Mouse (Mus musculus) embryonic facial prominence, embryonic 14.5 days (tissue): ENCODE measurements around the gene Rec8. TPM values are rescaled to one million over a fixed set of nuclear protein-coding genes. Genes with fewer than 3 reads are reported as not detected.
A peak's percentile ranks its signal among the peaks of the same experiment; 100 is the strongest.

Source experiments
- ATAC-seq: fragments of 200-750 bp; cut with Nextera tagmentation; 2 replicates; pipeline ENCODE4 v1.8.0; 2017; ENCODE audit warnings: low read depth, moderate number of reproducible peaks, moderate TSS enrichment
- DNase-seq: peaks from one replicate; pipeline ENCODE4 v3.0.0-alpha.2; 2015; ENCODE audit warnings: low spot score
- H3K27ac ChIP-seq: fragments of 300-500 bp; sonication (generic); replicated peaks from 2 replicates; pipeline ENCODE4 v1.5.1; 2014; ENCODE audit warnings: low read depth, mild to moderate bottlenecking, low read length, moderate library complexity
- H3K27me3 ChIP-seq: fragments of 300-500 bp; sonication (generic); replicated peaks from 2 replicates; pipeline ENCODE4 v1.6.1; 2014; ENCODE audit warnings: low read length; ENCODE audit not compliant: control insufficient read depth, insufficient read depth
- H3K36me3 ChIP-seq: fragments of 300-500 bp; sonication (generic); 2 replicates; pipeline ENCODE4 v1.6.1; 2014; ENCODE audit warnings: low read length, mixed read lengths; ENCODE audit not compliant: control insufficient read depth, insufficient read depth
- H3K4me1 ChIP-seq: fragments of 300-500 bp; sonication (generic); 2 replicates; pipeline ENCODE4 v1.6.1; 2014; ENCODE audit warnings: antibody characterized with exemption, low read length; ENCODE audit not compliant: control insufficient read depth, insufficient read depth
- H3K4me2 ChIP-seq: fragments of 300-500 bp; sonication (generic); 2 replicates; pipeline ENCODE4 v1.6.1; 2014; ENCODE audit warnings: low read depth, mild to moderate bottlenecking, low read length, moderate library complexity, mixed read lengths
- H3K4me3 ChIP-seq: fragments of 300-500 bp; sonication (generic); 2 replicates; pipeline ENCODE4 v1.5.1; 2014; ENCODE audit warnings: low read depth, mild to moderate bottlenecking, low read length
- H3K9ac ChIP-seq: fragments of 300-500 bp; sonication (generic); 2 replicates; pipeline ENCODE4 v1.6.1; 2014; ENCODE audit warnings: low read depth, mild to moderate bottlenecking, low read length, moderate library complexity, mixed read lengths
- H3K9me3 ChIP-seq: fragments of 300-500 bp; sonication (generic); 2 replicates; pipeline ENCODE4 v1.6.1; 2016; ENCODE audit warnings: low read length; ENCODE audit not compliant: control insufficient read depth
- WGBS: fragments of 180-500 bp; shearing (Covaris S2); extraction: QIAGEN DNeasy Blood & Tissue Kit; methylation state at CpG from one replicate; pipeline ENCODE4 v1.1.7; 2014; 5-methylcytosine and 5-hydroxymethylcytosine counted together
- polyA plus RNA-seq: library from polyadenylated mRNA; unstranded; fragments of >200 nt; fragmentation: Nextera tagmentation; extraction: Ambion mirVana; gene quantifications from 2 replicates; pipeline ENCODE4 v1.2.1, GENCODE M21; 2014

Gene Rec8
- polyA plus RNA-seq, 1 experiment from 2014 or later: 2.3 TPM

DNA sequence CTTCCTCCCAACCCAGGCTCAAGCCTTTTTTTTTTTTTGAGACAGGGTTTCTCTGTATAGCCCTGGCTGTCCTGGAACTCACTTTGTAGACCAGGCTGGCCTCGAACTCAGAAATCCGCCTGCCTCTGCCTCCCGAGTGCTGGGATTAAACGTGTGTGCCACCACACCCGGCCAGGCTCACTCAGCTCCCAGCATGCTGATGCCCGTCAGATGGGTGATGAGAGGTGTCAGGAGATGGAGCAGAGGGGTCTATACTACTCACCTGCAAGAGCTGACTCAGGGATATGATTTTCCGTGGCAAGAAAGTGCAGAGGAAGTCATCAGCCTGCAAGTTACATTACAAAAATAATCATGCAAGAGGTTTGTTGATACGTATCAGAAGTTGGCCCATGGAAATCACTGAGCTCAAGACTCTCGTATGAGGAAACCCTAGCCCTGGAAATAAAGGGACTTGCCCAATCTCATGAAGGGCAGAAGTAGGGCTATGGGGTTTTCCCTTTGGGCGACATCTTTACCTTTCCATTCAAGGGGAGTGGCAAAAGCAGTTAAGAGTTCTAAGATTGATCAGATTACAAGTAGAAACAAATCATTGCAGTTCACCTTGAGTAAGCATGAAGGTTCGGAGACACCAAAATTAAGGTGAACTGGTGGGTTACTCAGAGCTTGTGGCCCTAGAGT lies 27.9 kb upstream of the Rec8 start:
- no peaks in the 10 kb centered on the region for H3K9me3 ChIP-seq
- H3K27ac ChIP-seq: peak overlapping the region; percentile 81
- peaks cover 13% of the 10 kb centered on the region for H3K4me1 ChIP-seq
- WGBS: 83% methylated on average over 11 of the region's 11 CpGs
- no peaks in the 10 kb centered on the region for H3K27me3 ChIP-seq
- peaks cover 31% of the 10 kb centered on the region for H3K36me3 ChIP-seq
- peak overlapping the region; percentile 92 for H3K4me2 ChIP-seq
- DNase-seq: no peak
- H3K4me3 ChIP-seq: peak overlapping the region; percentile 74
- no peak for ATAC-seq
- H3K9ac ChIP-seq: peak overlapping the region; percentile 74

DNA sequence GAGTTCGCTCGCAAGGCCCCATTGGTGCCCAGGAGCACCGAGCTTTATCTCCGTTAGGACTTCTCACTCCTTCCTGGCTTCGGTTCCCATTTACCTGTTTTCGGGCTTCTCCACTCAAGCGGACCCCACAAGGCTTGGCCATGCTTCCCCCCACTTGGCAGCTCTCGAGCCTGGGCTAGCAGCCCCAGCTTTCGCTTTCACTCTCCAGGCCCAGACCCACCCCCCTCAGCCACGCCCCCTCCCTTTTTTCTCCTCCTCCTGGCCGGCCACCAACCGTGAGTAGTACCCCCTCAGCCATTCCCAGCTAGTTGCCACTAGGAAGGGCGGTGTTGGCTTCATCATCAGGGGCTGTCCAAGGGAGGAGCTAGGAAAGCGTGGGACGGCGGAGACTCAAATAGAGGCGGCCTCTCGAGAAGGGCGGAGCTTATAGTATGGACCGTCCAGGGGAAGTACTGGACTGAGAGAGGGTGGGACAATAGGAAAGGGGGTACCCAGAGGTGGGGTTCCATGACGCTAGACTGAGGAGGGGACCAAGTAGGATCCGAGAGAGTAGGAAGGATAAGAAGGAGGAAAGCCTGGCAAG lies 27.0 kb upstream of the Rec8 start, which contains the start of gene Psme2:
Gene Psme2, minus strand, starts transcription at position 366 of the 583 bp plus-strand sequence.
- peak; percentile 96 for ATAC-seq

DNA sequence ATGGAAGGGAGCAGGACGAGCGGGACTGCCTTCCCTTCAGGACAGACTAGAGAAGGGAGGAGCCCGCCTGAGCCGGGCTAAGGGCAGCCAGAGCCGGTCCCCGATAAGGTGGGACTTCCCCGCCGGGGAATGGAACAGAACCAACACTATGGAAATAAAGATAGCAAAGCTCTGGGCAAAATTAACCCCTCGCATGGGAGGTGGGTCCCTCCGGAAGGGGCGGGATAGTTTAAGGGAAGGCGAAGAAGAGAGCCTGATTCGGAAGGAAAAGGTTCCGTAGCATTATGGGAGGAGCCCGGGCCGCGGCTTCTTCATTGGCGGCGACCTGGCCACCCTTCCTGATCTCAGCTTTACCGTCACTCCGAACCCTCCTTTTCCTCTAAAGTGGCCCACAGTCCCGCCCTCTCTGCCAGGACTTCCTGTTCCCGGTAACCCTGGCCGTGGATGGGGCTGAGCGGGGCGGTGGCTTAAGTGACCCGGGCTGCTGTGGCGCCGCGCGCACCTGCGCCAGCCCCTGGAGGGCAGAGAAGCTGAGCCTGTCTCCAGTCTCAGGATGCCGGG lies 26.4 kb upstream of the Rec8 start, which contains the start of gene Rnf31:
Gene Rnf31, plus strand, starts transcription at position 378 of the 561 bp plus-strand sequence.
- peak within 1 kb of the TSS; percentile 74 for H3K4me3 ChIP-seq
- no peaks in the 10 kb centered on the region for H3K9me3 ChIP-seq
- under 1% methylated on average over 29 of the region's 33 CpGs for WGBS
- H3K4me2 ChIP-seq: peak within 1 kb of the TSS; percentile 92
- H3K9ac ChIP-seq: peak within 1 kb of the TSS; percentile 79
- H3K27me3 ChIP-seq: no peaks in the 10 kb centered on the region
- ATAC-seq (peak; percentile 93), DNase-seq (peak; percentile 97)
- H3K27ac ChIP-seq: peak within 1 kb of the TSS; percentile 96
- peaks cover 13% of the 10 kb centered on the region for H3K4me1 ChIP-seq
- H3K36me3 ChIP-seq: peaks cover 46% of the 10 kb centered on the region

More for the DNA sequence above, 27.0 kb upstream of the Rec8 start, which contains the start of gene Psme2:
- H3K9me3 ChIP-seq: no peaks in the 10 kb centered on the region
- H3K4me2 ChIP-seq: peak within 1 kb of the TSS; percentile 92
- peak within 1 kb of the TSS; percentile 74 for H3K4me3 ChIP-seq
- peaks cover 13% of the 10 kb centered on the region for H3K4me1 ChIP-seq
- H3K27me3 ChIP-seq: no peaks in the 10 kb centered on the region
- peak within 1 kb of the TSS; percentile 79 for H3K9ac ChIP-seq
- under 1% methylated on average over 22 of the region's 22 CpGs for WGBS
- peak; percentile 99 for DNase-seq
- H3K36me3 ChIP-seq: peaks cover 41% of the 10 kb centered on the region
- peak within 1 kb of the TSS; percentile 96 for H3K27ac ChIP-seq

DNA sequence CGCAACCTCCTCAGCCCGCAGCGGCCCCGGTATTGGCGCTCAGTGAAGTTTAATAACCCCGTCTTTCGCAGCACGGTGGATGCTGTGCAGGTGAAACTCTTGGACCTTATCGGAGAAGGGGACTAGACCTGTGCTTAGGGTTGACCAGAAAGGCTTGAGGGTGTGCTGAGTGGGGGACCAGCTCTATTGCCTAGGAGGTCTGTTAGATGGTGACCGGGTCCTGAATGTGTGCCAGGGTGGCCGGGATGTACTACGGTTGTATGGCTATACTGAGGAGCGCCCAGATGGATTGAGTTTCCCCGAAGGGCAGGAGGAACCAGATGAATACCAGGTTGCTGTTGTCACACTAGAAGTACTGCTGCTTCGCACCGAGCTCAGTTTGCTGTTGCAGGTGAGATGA lies 25.6 kb upstream of the Rec8 start:
- WGBS: 2% methylated on average over 16 of the region's 16 CpGs
- no peak for DNase-seq
- ATAC-seq: no peak

DNA sequence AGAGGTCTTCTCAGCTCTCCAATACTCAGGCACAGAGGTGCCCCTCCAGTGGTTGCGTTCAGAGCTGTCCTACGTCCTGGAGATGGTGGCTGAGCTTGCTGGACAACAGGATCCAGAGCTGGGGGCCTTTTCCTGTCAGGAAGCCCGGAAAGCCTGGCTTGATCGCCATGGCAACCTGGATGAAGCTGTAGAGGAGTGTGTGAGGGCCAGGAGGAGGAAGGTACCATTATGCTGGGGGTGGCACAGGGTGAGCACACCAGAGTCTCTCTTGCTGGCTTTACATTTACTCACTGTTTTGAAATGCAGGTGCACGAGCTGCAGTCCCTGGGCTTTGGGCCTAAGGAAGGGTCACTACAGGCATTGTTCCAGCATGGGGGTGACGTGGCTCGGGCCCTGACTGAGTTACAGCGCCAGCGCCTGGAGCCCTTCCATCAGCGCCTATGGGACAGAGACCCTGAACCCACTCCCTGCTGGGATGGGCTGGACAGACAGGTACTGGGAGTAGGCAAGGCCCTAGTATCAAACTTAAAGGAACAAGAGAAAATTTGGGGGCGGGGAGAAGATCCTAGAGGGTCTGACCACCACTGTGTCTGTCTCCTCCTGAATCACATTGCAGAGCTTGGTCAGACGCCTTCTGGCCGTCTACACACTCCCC lies 21.7 kb upstream of the Rec8 start:
- H3K27me3 ChIP-seq: no peaks in the 10 kb centered on the region
- H3K27ac ChIP-seq: no peak overlapping the region
- no peak overlapping the region for H3K9ac ChIP-seq
- no peak overlapping the region for H3K4me2 ChIP-seq
- DNase-seq (no peak), ATAC-seq (no peak)
- 84% methylated on average over 13 of the region's 13 CpGs for WGBS
- peaks cover 65% of the 10 kb centered on the region for H3K36me3 ChIP-seq
- H3K4me3 ChIP-seq: no peak overlapping the region
- H3K9me3 ChIP-seq: no peaks in the 10 kb centered on the region
- H3K4me1 ChIP-seq: peaks cover 7% of the 10 kb centered on the region

More for the DNA sequence above, 25.6 kb upstream of the Rec8 start:
- H3K9ac ChIP-seq: peak overlapping the region; percentile 79
- peaks cover 49% of the 10 kb centered on the region for H3K36me3 ChIP-seq
- H3K27ac ChIP-seq: no peak overlapping the region; the same call in 1 of the 2 replicates
- peak overlapping the region; percentile 92 for H3K4me2 ChIP-seq
- H3K27me3 ChIP-seq: no peaks in the 10 kb centered on the region
- peak overlapping the region; percentile 74 for H3K4me3 ChIP-seq
- peaks cover 13% of the 10 kb centered on the region for H3K4me1 ChIP-seq
- H3K9me3 ChIP-seq: no peaks in the 10 kb centered on the region

DNA sequence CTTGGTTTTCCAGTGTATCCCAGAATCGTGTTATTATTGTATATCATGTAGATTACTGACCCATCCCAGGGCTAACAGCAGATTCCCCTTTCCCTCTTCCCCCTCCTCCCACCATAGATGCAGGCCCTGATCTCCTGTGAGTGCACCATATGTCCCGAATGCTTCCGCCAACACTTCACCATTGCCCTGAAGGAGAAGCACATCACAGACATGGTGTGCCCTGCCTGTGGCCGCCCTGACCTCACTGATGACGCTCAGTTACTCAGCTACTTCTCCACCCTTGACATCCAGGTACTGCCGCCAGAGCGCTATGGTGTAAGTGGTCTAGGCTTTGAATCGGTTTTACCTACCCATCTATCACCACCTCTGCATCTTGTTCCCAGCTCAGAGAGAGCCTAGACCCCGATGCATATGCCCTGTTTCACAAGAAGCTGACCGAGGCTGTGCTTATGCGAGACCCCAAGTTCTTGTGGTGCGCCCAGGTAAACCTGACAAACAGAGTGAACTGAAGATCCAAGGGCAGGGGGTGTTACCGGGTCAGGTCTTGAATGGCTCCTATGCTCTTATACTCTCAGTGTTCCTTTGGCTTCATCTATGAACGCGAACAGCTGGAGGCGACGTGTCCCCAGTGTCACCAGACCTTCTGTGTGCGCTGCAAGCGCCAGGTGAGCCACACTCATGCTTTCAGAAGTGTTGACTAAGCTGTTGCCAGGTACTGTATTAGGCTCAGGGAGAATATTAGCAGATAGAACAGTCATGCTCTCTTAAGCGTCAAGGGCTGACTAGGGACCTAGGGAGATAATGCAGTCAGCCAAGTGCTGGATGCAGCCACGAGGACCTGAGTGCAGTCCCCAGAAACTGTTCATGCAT lies 19.1 kb upstream of the Rec8 start:
- ATAC-seq: no peak
- Histone ChIP-seq H3K27me3 (no peaks in the 10 kb centered on the region), H3K4me2 (no peak overlapping the region), H3K27ac (no peak overlapping the region), H3K9me3 (no peaks in the 10 kb centered on the region), H3K9ac (no peak overlapping the region), H3K4me3 (no peak overlapping the region), H3K4me1 (peaks cover 3% of the 10 kb centered on the region; the same call in 1 of the 2 replicates), H3K36me3 (peaks cover 91% of the 10 kb centered on the region)
- 96% methylated on average over 21 of the region's 21 CpGs for WGBS
- no peak for DNase-seq

DNA sequence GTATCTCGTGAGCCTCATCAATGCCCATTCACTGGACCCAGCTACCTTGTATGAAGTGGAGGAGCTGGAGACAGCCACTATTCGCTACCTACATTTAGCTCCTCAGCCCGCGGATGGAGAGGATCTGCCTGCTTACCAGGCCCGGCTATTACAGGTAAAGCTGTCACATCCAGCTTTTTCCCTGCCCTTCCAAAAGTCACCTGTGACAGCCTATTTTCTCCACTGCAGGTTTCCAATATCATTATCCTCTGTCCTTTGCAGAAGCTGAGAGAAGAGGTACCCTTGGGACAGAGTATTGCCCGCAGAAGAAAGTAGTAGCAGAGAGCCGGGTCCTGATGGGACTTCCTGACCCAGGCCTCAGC lies 14.6 kb upstream of the Rec8 start, which contains the start of gene Irf9:
Gene Irf9, plus strand, starts transcription at position 301 of the 362 bp plus-strand sequence.
- no peaks in the 10 kb centered on the region for H3K27me3 ChIP-seq
- peaks cover 4% of the 10 kb centered on the region; the same call in 1 of the 2 replicates for H3K4me1 ChIP-seq
- H3K27ac ChIP-seq: peak within 1 kb of the TSS; percentile 48
- no peak for DNase-seq
- no peak for ATAC-seq
- peaks cover 81% of the 10 kb centered on the region for H3K36me3 ChIP-seq
- no peaks in the 10 kb centered on the region for H3K9me3 ChIP-seq
- 83% methylated on average over 7 of the region's 7 CpGs for WGBS
- peak within 1 kb of the TSS; percentile 60 for H3K9ac ChIP-seq
- peak within 1 kb of the TSS; percentile 42 for H3K4me3 ChIP-seq
- H3K4me2 ChIP-seq: peak within 1 kb of the TSS; percentile 59
